Mouse (Mus musculus): ENCODE measurements around the gene Itpr1.
A peak's percentile ranks its signal among the peaks of the same experiment; 100 is the strongest.

Itpr1 gene

DNA sequence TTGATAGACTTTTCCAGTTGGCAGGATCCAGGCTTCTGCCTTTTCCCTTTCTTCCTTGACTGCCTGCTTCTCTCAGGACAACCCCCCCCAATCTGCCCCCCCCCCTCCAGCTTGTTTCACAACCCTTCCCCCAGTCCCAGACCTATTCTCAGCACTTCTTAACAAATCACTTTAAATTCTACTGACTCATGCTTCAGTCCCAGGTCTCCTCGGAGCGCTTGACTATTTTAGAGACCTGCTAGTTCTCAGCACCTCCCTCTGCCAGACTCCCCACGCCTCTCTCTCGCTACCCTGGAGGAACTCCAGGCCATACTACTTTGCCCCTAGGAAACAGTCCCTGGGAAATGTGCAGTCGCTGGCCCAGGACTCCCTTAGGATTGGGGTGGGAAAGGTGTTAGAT is 223.7 kb downstream of the Itpr1 start:
- DNase-seq (ENCODE audit: low read depth, low spot score), result no peak

DNA sequence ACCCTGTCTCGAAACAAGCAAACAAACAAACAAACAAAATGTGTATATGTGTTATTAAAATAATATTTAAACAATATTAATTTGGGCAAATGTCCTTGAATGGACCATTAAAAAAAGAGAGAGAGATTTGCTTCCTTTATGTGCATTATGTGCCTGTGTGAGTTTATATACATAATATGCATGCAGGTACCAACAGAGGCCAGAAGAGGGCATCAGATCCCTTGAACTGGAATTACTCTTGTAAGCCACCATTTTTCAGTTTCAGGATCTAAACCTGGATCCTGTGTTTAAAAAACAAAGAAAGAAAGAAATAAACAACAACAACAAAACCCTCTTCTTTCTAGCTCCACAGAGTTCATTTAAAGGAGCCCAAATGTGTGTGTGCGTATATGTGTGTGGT is 228.4 kb downstream of the Itpr1 start:
- DNase-seq (ENCODE audit: low read depth, low spot score), result peak; percentile 80

DNA sequence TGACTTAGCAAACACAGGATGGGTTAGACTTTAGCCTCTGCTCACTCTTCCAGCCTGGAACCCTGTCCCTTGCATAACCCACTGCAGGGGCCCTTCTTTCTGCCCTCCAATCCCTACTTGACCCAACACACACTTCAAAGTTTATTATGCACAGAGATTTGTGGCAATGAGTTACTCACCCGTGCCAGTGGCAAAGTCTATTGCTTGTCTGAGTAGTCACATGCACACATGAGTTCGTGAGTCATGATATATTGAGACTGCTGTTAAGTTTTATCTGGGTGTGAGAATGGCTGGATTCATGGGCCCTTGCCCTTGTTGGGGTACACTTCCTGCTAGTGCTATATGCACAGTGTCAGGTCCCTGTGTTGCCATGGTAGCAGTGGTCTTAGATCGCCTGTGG is 229.4 kb downstream of the Itpr1 start:
- no peak for DNase-seq (ENCODE audit: low read depth, low spot score)

- no peak for DNase-seq (ENCODE audit: low read depth, low spot score)
Observed at GRCm38 (mm10) chr6:108444435-108444834, 231.5 kb downstream of the Itpr1 start.

- DNase-seq (ENCODE audit: low read depth, low spot score), result no peak
Observed at GRCm38 (mm10) chr6:108445006-108445405, 232.1 kb downstream of the Itpr1 start.

- no peak for DNase-seq (ENCODE audit: low read depth, low spot score)
Observed at GRCm38 (mm10) chr6:108446766-108447165, 233.9 kb downstream of the Itpr1 start.

DNA sequence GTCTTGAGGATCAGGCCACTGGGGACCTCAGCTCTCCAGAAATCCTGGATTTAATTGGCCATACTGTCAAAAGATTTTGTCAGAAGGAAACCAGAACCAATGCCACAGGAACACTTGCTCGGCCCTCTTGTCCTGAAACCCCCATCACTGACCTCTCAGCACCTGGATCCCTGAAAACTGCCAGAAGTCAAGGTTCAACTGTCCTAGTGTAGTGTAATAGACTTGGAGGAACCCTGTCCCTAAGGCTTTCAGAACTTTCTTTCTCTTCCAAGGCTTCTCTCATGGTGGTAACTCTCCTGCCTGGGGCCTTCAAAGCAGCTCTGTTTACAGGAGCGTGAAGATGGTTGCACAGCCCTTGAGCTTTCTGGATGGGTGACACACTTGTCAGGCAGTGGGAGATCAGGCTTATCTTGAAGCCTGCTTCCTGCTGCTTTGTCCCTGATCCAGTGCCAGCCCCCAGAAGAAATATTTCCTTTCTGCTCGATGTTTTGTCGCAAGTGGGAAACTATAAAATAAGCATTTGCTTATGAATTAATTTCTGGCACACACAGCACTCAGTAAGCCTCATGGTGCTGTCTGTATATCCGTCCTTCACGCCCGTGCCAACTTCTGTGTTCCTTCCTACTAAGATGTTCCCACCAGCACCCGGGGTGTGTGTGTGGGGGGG is 234.4 kb downstream of the Itpr1 start:
- DNase-seq (ENCODE audit: low read depth, low spot score), result no peak

GRCm38 (mm10) chr6:108448016-108448735 is 235.3 kb downstream of the Itpr1 start:
- no peak for DNase-seq (ENCODE audit: low read depth, low spot score)

DNA sequence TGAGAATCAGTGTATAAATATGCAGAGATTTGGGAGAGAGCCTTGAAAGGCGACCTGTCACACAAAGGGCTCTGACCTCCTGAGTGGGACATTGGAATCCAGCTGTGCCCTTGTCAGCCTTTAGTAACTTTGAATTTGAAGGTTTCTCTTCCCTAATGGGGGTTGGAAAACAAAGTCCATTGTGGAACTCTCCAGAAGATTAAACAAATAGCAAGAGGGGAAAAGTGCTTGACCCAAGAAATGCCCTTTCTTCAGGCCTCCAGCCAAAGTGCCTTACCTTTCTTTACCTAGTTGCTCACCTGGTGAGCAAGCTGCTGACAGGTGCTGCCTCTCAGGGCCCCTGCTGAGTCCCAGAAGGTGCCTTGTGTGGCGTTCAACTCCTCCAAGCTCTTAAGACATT is 236.0 kb downstream of the Itpr1 start:
- DNase-seq (ENCODE audit: low read depth, low spot score), result peak; percentile 69

DNA sequence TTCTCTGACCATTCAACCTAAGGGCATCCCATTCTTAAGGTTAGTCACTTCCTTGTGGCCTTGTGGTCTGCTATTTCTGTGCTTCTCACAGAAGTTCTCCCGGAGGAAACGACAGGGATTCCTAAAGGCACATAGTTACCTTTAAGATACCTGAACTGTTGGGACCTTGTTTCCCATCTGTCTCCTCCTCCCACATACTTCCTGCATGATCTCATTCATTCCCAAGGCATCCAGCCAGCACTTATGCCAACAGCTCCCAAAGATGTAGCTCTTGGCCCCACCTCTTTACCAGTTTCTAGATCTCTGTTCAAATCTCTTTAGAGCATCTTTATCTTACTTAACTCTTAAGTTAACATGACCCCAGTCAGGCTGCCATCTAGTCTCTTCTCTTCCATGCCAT is 238.6 kb downstream of the Itpr1 start:
- no peak for DNase-seq (ENCODE audit: low read depth, low spot score)

DNA sequence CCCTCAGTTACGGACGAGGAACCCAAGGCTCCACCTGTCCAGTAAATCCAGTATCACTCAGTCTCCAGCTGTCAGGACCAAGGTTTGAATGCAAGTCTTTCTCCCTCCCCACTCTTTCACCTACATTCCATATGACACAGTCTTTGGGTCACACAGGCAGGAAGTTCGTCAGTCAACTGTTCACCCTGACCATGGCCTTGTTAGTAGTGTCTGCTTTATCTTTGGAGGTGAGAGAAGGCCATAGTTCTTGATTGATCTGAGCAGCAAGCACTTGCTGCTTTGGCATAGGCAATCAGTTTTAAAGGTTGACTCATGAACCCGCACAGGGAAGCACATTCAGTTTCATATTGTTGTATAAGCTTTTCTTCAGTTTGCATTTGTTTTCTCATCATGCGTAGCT is 240.7 kb downstream of the Itpr1 start:
- no peak for DNase-seq (ENCODE audit: low read depth, low spot score)

DNA sequence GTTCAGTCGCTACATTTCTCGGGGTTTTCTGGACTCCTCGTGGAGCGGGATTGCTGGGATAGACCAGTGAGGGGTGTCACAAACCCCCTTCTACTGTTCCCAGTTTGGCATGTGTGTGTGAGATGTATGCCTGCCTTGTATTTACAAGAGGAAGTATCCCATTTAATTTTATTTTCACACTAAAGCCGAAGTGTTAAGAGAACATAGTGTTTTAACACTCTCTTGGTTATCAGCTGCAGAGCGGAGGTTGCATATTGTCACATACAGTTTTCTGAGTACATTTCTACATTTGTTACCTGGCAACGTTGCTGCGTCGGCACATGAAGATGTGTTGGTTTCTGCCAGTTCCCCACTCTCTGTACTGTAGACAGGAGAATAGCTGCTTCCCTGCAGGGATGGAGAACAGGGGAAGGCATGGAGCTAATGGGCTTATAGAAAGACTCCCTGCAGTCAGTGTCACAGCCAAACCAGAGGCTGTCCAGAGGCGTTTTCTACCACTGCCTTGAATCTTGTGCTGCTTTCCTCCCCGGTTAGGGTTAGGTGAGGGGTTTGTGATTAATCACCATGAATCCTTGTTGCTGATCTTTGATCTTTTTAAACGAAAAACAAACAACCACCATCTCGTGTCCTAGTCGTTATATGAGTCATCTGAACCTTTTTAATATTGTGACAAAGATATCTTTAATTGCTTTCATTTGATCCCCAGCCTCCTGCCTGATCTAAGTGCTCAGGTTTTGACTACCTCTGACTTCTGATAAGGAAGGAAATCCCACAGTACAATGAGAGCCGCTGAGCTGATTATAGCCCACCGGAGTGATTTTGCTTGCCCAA is 241.4 kb downstream of the Itpr1 start:
- no peak for DNase-seq (ENCODE audit: low read depth, low spot score)

DNA sequence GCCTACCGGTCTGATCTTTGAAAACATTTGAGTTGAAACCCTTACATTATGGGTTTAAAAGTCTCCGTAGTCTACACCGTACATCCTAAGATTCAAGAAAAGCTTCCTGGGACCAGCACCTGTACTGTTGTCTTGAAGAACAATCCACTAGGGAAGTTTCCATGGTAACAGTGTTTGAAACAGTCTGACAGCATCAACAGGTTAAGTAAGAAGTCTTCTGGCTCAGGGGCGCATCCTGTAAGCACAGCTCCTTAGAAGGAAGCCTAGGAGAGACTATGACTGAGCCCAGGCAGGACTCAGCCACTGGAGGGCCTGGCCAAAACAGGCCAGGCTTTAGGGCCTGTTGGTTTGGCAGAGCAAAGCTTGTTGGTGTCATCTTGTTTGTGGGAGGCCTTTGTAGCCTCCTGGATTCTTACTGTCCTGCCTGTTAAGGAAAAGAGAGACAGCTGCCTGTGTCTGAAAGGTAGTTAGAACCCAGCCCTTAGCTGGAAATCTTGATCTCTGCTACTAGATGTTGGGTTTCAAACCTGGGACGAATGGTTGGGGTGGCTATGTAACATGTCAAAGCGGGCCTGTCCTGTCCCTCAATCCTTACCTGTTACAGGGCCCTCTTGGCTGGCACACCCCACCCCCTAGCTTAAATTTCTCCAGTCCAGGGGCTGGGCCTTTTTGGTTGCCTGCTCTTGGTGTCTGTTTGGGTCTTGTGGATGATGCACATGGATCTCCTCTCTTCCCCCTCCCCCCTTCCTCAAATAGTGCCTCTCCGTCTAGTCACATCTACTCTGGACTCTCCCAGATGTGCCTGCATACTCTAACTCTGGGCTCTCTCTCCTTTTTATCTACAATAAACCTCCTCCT is 242.3 kb downstream of the Itpr1 start:
- DNase-seq (ENCODE audit: low read depth, low spot score), result peak; percentile 38

- DNase-seq (ENCODE audit: low read depth, low spot score), result peak; percentile 92
Observed at GRCm38 (mm10) chr6:108456231-108457062, 243.6 kb downstream of the Itpr1 start.

- peak; percentile 53 for DNase-seq (ENCODE audit: low read depth, low spot score)
Observed at GRCm38 (mm10) chr6:108457063-108457405, 244.1 kb downstream of the Itpr1 start.

- peak; percentile 49 for DNase-seq (ENCODE audit: low read depth, low spot score)
Observed at GRCm38 (mm10) chr6:108457516-108458181, 244.8 kb downstream of the Itpr1 start.

- DNase-seq (ENCODE audit: low read depth, low spot score), result peak; percentile 25
Observed at GRCm38 (mm10) chr6:108458182-108458571, 245.3 kb downstream of the Itpr1 start.

DNA sequence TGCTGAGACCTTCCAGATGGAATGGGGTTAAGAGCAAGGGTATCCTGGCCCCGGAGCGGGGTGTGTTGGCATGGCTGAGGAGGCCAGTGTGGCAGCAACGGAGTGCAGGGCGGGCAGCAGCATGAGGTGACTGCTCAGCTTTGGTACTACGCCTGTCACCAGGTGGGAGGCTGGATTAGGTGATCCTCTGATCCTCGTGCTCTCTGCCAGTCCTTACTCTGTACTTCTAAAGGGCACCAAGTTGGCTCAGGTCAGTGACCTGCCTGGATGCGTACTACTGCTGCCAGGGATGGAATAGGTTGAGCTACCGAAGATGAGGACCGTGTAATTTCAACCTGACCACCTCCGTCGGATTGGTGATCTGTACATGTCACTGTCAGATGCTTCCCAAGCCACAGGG is 245.9 kb downstream of the Itpr1 start:
- DNase-seq (ENCODE audit: low read depth, low spot score), result no peak

DNA sequence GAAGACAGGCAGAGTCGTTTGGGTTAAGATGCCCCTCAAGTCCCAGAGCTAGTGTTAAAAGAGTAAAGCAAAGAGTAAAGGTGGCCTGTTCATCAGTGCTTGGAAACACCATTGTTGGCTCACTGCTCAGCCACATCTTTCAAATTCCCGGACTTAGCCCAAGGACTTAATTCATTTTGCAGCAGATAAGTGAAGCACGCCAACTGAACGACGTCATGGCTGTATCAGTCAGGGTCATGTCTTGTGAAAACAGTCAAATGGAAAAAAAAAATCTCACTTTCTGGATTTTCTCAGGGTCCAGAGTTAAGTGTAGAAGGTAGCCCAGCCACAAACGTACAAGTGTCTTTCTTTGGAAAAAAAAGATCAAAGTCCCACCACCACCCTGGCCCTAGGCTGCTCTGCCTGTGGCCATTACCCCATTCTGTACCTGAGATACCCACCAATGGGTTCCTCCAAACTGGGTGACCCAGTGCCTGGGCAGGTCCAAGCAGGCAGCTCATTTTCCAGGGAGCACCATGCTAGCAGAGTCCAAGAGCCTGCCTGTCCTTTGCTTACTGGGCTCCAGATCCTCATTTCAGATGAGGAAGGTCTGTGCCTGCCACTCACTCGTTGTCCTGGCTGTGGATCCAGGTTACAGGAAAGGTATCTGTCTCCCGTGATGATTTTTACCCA is 251.5 kb downstream of the Itpr1 start:
- DNase-seq (ENCODE audit: low read depth, low spot score), result no peak

DNA sequence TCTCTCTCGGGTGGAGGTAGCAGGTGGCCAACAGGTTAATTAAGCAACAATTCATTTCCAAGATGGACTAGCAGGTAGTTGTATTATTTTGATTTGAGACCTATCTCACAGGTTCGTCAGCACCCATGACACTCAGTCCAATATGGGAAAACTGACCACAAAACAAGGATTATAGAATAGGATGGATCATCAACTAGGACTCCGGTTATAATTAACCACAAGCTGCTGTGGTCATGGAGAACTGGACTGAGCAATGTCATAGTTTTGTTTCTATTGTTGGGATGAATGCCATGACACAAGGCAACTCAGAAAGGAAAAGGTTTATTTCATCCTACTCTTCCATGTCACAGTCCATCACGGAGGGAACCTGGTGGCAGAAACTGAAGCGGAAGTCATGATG is 252.3 kb downstream of the Itpr1 start:
- no peak for DNase-seq (ENCODE audit: low read depth, low spot score)
